8 mouse cellular contexts compared by ENCODE assay signal in genomic region chr2:33794483-33794882, GRCm38 (mm10).
DNase-seq lines count a peak whose midpoint lies in the region; ATAC-seq lines count a peak whose summit lies in the region.
"Had no signal": no experiment of that assay in that cellular context is flagged by ENCODE, and none has a peak within 500 bp of the region (broad histone marks: within the 10 kb centered on the region; RNA-seq: fewer than 3 reads in every experiment).

No protein-coding gene starts in this region.

- no peak overlapping the region for H3K4me2 ChIP-seq in midbrain, embryonic 13.5 days (replicated peaks)
- H3K4me2 ChIP-seq in midbrain, embryonic 11.5 days = no peak overlapping the region

- peak overlapping the region; percentile 8; the same call in 1 of the 2 replicates for H3K27ac ChIP-seq in midbrain, embryonic 13.5 days
- H3K27ac ChIP-seq in midbrain, embryonic 11.5 days (ENCODE audit: low read depth, low read length) = no peak overlapping the region

- no peak for ATAC-seq in midbrain, embryonic 13.5 days
- no peak for ATAC-seq in midbrain, embryonic 11.5 days (ENCODE audit: low FRiP score)

- no peaks in the 10 kb centered on the region for H3K27me3 ChIP-seq in midbrain, embryonic 13.5 days
- no peaks in the 10 kb centered on the region for H3K27me3 ChIP-seq in midbrain, embryonic 11.5 days (ENCODE audit: control insufficient read depth, insufficient read depth, low read length)

- peaks cover 15% of the 10 kb centered on the region for H3K36me3 ChIP-seq in midbrain, embryonic 13.5 days
- no peaks in the 10 kb centered on the region for H3K36me3 ChIP-seq in midbrain, embryonic 11.5 days (ENCODE audit: control insufficient read depth, insufficient read depth, low read length)

- 0 out of 2 replicates have a peak overlapping the region, but pooled peaks have one; percentile 33 for H3K9ac ChIP-seq in midbrain, embryonic 13.5 days (replicated peaks)
- H3K9ac ChIP-seq in midbrain, embryonic 11.5 days (ENCODE audit: low read length) = no peak overlapping the region

- 82% methylated on average over 9 of the region's 9 CpGs for WGBS in midbrain, embryonic 13.5 days
- 89% methylated on average over 9 of the region's 9 CpGs for WGBS in midbrain, embryonic 11.5 days

- no peak for DNase-seq in midbrain, embryonic 11.5 days (ENCODE audit: low spot score, missing footprints)
- DNase-seq in frontal cortex, postnatal 14 days (ENCODE audit: low spot score in 2 of 2) = peak; percentile 61 to 65
- DNase-seq in left cerebral cortex, postnatal 36 days (ENCODE audit: low spot score in 2 of 2) = peak; percentile 75 to 86
- DNase-seq in telencephalon, adult 2 months (ENCODE audit: low read depth, low spot score) = peak; percentile 91
- DNase-seq in thymus, postnatal 4 days = no peak
- no peak for DNase-seq in ovary, postnatal 14 days (ENCODE audit: low spot score)
- DNase-seq: kidney, adult 2 months had no signal

- no peaks in the 10 kb centered on the region for H3K9me3 ChIP-seq in midbrain, embryonic 13.5 days
- no peaks in the 10 kb centered on the region for H3K9me3 ChIP-seq in midbrain, embryonic 11.5 days (ENCODE audit: control insufficient read depth, low read length)

- no peak overlapping the region for H3K4me3 ChIP-seq in midbrain, embryonic 13.5 days (replicated peaks)
- H3K4me3 ChIP-seq in midbrain, embryonic 11.5 days (ENCODE audit: low read depth, low read length) = no peak overlapping the region

- peaks cover 84% of the 10 kb centered on the region for H3K4me1 ChIP-seq in midbrain, embryonic 13.5 days (replicated peaks)
- H3K4me1 ChIP-seq in midbrain, embryonic 11.5 days (ENCODE audit: control insufficient read depth, insufficient read depth, low read length) = peaks cover 14% of the 10 kb centered on the region

- intact Hi-C loops in left cerebral cortex, postnatal 36 days (cut with DNase I) = no loop called here

Comparison
In these comparisons a context has a peak if more than half of its experiments do, and no peak if none do; other contexts are left out.
1. DNase-seq: peak in frontal cortex, postnatal 14 days (2 of 2), left cerebral cortex, postnatal 36 days (2 of 2) and telencephalon, adult 2 months (single experiment); none in midbrain, embryonic 11.5 days (single experiment), thymus, postnatal 4 days (single experiment) and ovary, postnatal 14 days (single experiment).